Mouse (Mus musculus) lung, embryonic 14.5 days (tissue): ENCODE data around the gene Ctxn1. TPM values are rescaled to one million over a fixed set of nuclear protein-coding genes. Genes with fewer than 3 reads are reported as not detected.

Source experiments
- ATAC-seq: fragments of 200-750 bp; cut with Nextera tagmentation; 2 replicates; pipeline ENCODE4 v1.8.0; 2017; ENCODE audit warnings: mild to moderate bottlenecking, moderate TSS enrichment, moderate library complexity; ENCODE audit not compliant: insufficient read depth
- DNase-seq: peaks from one replicate; pipeline ENCODE4 v3.0.0-alpha.2; 2015
- H3K27ac ChIP-seq: fragments of 300-500 bp; sonication (generic); 2 replicates; pipeline ENCODE4 v1.5.1; 2014; ENCODE audit warnings: low read depth, mild to moderate bottlenecking, moderate library complexity
- H3K27me3 ChIP-seq: fragments of 300-500 bp; sonication (generic); 2 replicates; pipeline ENCODE4 v1.6.1; 2014; ENCODE audit warnings: low read length, control low read depth; ENCODE audit not compliant: insufficient read depth
- H3K36me3 ChIP-seq: fragments of 300-500 bp; sonication (generic); 2 replicates; pipeline ENCODE4 v1.6.1; 2014; ENCODE audit warnings: control low read depth; ENCODE audit not compliant: insufficient read depth
- H3K4me1 ChIP-seq: fragments of 300-500 bp; sonication (generic); 2 replicates; pipeline ENCODE4 v1.6.1; 2014; ENCODE audit warnings: antibody characterized with exemption, control low read depth; ENCODE audit not compliant: insufficient read depth
- H3K4me2 ChIP-seq: fragments of 300-500 bp; sonication (generic); 2 replicates; pipeline ENCODE4 v1.6.1; 2014; ENCODE audit warnings: mild to moderate bottlenecking
- H3K4me3 ChIP-seq: fragments of 300-500 bp; sonication (generic); 2 replicates; pipeline ENCODE4 v1.5.1; 2014; ENCODE audit warnings: low read depth, low read length
- H3K9ac ChIP-seq: fragments of 300-500 bp; sonication (generic); 2 replicates; pipeline ENCODE4 v1.6.1; 2014
- H3K9me3 ChIP-seq: fragments of 300-500 bp; sonication (generic); 2 replicates; pipeline ENCODE4 v1.6.1; 2016; ENCODE audit warnings: low read depth, low read length, control low read depth
- CTCF ChIP-seq: IDR thresholded peaks from 2 replicates; pipeline ENCODE4 v1.5.1; 2016; ENCODE audit warnings: antibody characterized with exemption, low read depth
- WGBS: fragments of 180-500 bp; shearing (Covaris S2); extraction: QIAGEN DNeasy Blood & Tissue Kit; methylation state at CpG from one replicate; pipeline ENCODE4 v1.1.7; 2014; 5-methylcytosine and 5-hydroxymethylcytosine counted together
- polyA plus RNA-seq: library from polyadenylated mRNA; unstranded; fragments of >200 nt; fragmentation: Nextera tagmentation; extraction: Ambion mirVana; gene quantifications from 2 replicates; pipeline ENCODE4 v1.2.1, GENCODE M21; 2014

Gene Ctxn1
- polyA plus RNA-seq, 1 experiment from 2014 or later, result 80.7 TPM

GRCm38 (mm10) chr8:4213210-4214005, 45.7 kb downstream of the Ctxn1 start:
- peak; percentile 68 for ATAC-seq
- 2% methylated on average over 17 of the region's 18 CpGs for WGBS
- no peak for TF ChIP-seq CTCF

GRCm38 (mm10) chr8:4212809-4213209, 46.3 kb downstream of the Ctxn1 start:
- WGBS, result 2% methylated on average over 25 of the region's 25 CpGs
- ATAC-seq (peak; percentile 14), DNase-seq (peak; percentile 50)
- Histone ChIP-seq H3K4me3 (peak overlapping the region; percentile 42), H3K4me2 (peak overlapping the region; percentile 92), H3K9me3 (no peaks in the 10 kb centered on the region), H3K27me3 (peaks cover 33% of the 10 kb centered on the region), H3K27ac (no peak overlapping the region), H3K36me3 (peaks cover 11% of the 10 kb centered on the region; the same call in 1 of the 2 replicates), H3K4me1 (0 out of 2 replicates have a peak, but pooled peaks cover 9% of the 10 kb centered on the region), H3K9ac (peak overlapping the region; percentile 54)
- TF ChIP-seq CTCF, result no peak

More at GRCm38 (mm10) chr8:4213210-4214005, 45.7 kb downstream of the Ctxn1 start:
- Histone ChIP-seq H3K9me3 (no peaks in the 10 kb centered on the region), H3K4me1 (0 out of 2 replicates have a peak, but pooled peaks cover 9% of the 10 kb centered on the region), H3K27me3 (peaks cover 37% of the 10 kb centered on the region), H3K4me3 (peak overlapping the region; percentile 42), H3K36me3 (peaks cover 8% of the 10 kb centered on the region; the same call in 1 of the 2 replicates), H3K4me2 (peak overlapping the region; percentile 92), H3K27ac (peak overlapping the region; percentile 60), H3K9ac (peak overlapping the region; percentile 54)
- peak; percentile 73 for DNase-seq

GRCm38 (mm10) chr8:4211097-4211496, 48.0 kb downstream of the Ctxn1 start:
- ATAC-seq (no peak), DNase-seq (peak; percentile 25)
- no peaks in the 10 kb centered on the region for H3K9me3 ChIP-seq
- no peak overlapping the region for H3K4me2 ChIP-seq
- H3K4me1 ChIP-seq, result 0 out of 2 replicates have a peak, but pooled peaks cover 9% of the 10 kb centered on the region
- H3K27me3 ChIP-seq, result peaks cover 18% of the 10 kb centered on the region
- H3K9ac ChIP-seq, result no peak overlapping the region
- TF ChIP-seq CTCF, result 0 out of 2 replicates have a peak, but pooled peaks have one; percentile 7
- no peak overlapping the region for H3K4me3 ChIP-seq
- peaks cover 11% of the 10 kb centered on the region; the same call in 1 of the 2 replicates for H3K36me3 ChIP-seq
- WGBS, result 72% methylated on average over 6 of the region's 6 CpGs
- H3K27ac ChIP-seq, result no peak overlapping the region

Other genes with a start within 250 kb of the Ctxn1 start
- not detected in 2 replicates for gene Cd209f, start 153.4 kb downstream of the Ctxn1 start, polyA plus RNA-seq
- not detected in 2 replicates for gene Cd209g, start 125.2 kb downstream of the Ctxn1 start, polyA plus RNA-seq
- gene Evi5l, start 92.7 kb downstream of the Ctxn1 start, polyA plus RNA-seq, result 21.7 and 26.8 TPM in 2 replicates
- 9.7 TPM in 2 replicates for gene Prr36, start 41.8 kb downstream of the Ctxn1 start, polyA plus RNA-seq
- 1.9 and 2.3 TPM in 2 replicates for gene Lrrc8e, start 32.4 kb downstream of the Ctxn1 start, polyA plus RNA-seq
- 16.2 and 20.9 TPM in 2 replicates for gene Map2k7, start 20.5 kb downstream of the Ctxn1 start, polyA plus RNA-seq
- gene Gm49320, start 20.4 kb downstream of the Ctxn1 start, polyA plus RNA-seq, result 1.2 and 1.5 TPM in 2 replicates
- 2.0 and 3.2 TPM in 2 replicates for gene Tgfbr3l, start 11.1 kb downstream of the Ctxn1 start, polyA plus RNA-seq
- 60.6 and 63.5 TPM in 2 replicates for gene Snapc2, start 6.2 kb downstream of the Ctxn1 start, polyA plus RNA-seq
- 74.9 and 77.0 TPM in 2 replicates for gene Timm44, start 16.6 kb upstream of the Ctxn1 start, polyA plus RNA-seq
- 16.2 and 16.4 TPM in 2 replicates for gene Ccl25, start 65.9 kb upstream of the Ctxn1 start, polyA plus RNA-seq
- 307 and 319 TPM in 2 replicates for gene Elavl1, start 66.1 kb upstream of the Ctxn1 start, polyA plus RNA-seq
- 27.1 and 29.4 TPM in 2 replicates for gene Cers4, start 233.8 kb upstream of the Ctxn1 start, polyA plus RNA-seq